Mouse (Mus musculus): ENCODE measurements around the gene Fgd6. TPM values are rescaled to one million over a fixed set of nuclear protein-coding genes. Genes with fewer than 3 reads are reported as not detected.

The Fgd6 gene
- polyA plus RNA-seq, 1 experiment, result 1.9 TPM

DNA sequence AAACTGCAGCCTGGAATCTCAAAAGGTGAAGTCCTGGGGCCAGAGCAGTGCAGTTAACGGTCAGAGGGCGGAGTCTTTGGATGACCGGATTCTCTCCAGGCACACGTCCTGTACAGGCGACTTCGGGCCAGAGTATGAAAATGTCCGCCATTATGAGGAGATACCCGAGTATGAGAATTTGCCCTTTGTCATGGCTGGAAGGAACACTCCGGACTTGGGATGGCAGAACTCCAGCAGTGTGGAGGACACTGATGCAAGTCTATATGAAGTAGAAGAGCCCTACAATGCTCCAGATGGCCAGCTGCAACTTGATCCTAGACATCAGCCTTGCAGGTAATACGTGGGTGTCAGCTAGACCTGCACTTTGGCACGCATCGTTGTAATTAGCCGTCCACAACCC lies 9.5 kb downstream of the Fgd6 start:
- no peak for DNase-seq (ENCODE audit: low spot score)

DNA sequence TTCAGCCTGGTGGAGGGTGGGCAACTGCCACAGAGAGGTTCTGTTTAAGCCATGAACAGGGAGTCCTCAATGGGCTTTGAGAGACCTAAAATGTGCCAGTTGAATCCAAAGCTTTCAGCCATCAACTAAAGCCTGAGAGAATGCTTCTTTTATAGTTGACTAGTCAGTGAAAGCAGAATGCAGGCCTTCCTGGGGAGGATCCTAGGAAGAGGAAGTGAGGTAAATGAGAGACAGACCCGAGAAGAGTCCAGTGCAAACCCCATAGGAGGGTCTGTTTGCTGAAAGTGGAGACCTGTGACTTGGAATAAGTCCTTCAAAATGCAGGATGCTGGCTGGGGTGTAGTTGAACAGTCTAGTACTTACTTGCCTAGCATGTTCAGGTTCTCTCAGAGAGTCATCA lies 11.2 kb downstream of the Fgd6 start:
- no peak for DNase-seq (ENCODE audit: low spot score)

DNA sequence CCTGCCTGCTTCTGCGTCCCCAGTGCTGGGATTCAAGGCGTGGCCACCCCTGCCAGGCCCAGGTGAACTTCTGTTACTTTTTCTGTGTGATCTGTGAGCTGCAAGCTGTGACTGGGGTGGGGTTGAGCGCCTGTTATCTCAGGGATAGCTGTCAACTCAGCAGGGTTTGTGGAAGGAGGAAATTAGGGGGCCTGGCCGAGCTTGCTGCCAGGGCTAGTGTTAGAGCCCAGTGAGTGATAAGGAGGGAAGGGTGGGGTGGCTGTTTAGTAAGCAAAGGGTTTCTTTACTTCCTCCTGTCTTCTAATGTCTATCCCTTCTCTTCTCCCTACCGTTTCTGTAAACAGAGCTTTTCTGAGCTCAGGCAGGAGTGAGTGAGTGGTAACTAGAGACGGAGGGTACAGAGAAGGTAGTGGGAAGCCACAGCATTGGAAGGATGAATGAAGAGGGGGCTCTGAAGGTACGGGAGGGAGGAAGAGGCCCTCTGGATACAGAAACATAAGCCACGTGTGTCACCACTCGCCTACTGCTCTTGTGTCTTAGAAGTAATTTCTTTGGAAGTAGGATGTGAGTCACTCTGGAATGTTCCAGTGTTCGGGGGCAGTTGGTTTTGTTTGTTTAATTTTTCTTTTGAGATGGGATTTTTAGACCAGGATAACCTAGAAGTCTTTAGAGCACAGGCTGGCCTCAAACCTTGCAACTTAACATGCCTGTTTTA lies 12.2 kb downstream of the Fgd6 start:
- no peak for DNase-seq (ENCODE audit: low spot score)

DNA sequence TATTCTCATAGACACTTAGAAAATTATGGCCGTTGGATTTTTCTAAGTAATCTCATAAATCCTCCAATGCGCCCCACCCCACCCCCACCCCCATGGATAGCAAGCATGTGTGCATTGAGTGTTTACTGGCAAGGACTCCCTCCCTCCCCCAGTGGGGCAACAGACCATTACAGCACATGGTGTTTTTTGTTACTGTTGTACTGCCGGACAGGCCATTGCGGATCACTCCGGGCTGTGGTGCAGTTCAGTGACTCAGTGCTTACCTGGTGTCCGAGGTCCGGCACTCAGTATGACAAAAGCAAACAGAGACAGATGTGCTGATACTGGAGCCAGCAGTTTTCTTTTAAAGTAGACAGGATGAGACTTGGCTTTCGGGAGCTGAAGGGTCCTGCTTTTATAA lies 13.3 kb downstream of the Fgd6 start:
- no peak for DNase-seq (ENCODE audit: low spot score)

DNA sequence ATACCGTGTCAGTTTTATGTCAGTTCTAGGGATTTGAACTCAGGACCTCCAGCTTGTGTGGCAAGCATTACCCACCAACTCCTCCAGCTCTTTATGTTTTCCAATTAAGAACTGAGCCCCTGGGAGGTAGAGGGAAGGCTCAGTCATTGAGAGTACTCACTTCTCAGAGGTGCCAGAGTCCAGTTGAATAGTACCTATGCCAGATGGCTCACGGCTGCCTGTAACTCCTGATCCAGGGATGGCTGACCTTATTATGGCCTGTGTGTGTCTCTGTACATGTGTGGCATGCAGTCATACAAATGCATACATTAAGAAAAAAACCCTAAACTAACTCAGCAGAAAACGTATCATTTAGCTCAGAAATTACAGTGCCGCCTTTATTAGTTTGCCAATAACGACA lies 14.9 kb downstream of the Fgd6 start:
- DNase-seq (ENCODE audit: low spot score), result no peak

DNA sequence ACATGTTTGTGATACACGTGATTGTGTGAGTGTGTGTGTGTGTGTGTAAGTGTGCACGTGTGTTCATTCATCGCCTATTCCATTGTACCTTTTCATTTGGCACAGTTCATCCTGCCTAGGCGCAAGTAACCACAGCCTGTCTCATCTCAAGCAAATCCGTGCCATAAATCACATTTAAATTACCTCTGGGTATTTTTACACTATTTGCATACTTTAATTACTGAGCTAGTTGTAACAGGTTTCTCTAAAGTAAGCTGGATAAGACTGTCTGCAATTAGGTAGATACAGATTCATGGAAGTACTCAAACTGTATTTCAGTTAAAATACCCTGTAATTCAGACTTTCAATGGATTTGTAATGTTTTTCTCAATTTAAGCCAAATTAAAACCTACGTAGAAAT lies 20.7 kb downstream of the Fgd6 start:
- DNase-seq (ENCODE audit: low spot score), result no peak

DNA sequence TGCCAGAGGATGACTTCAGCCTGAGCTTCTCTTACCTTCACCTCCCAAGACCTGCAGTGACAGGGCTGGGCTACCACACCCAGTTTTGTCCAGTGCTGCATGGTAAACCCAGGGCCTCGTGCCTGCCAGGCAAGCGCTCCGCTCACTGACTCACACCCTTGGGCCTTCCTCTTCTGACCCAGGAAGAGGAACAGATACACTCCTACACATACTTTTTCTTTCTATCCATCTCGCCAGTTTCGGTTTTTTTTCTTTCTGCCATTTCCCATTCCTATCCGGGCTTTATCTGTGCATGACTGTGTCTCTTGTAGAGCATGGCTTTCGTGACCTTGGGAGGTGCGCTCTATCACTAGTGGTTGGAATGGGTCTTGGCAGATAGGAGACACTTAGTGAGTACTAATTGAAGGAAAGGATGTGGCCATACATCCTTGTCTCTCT lies 23.8 kb downstream of the Fgd6 start:
- DNase-seq (ENCODE audit: low spot score), result no peak

DNA sequence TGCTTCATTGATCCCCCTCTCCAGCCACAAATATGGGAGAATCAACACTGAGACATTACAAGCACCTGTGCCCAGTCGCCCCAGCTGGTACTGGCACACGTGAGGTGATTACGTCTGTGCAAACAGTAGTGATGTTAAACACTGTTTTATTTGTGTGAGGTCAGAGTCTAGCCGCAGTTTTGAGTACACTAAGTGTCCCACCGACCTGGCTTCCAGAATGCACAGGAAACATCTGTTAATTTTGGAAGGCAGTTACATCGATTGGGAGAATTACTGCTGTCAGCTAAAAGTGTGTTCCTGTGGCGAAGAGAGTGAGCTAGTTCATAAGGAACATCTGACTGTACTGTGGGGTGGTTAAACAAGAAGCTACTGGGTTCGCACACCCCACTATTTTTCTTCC lies 24.4 kb downstream of the Fgd6 start:
- DNase-seq (ENCODE audit: low spot score), result no peak

DNA sequence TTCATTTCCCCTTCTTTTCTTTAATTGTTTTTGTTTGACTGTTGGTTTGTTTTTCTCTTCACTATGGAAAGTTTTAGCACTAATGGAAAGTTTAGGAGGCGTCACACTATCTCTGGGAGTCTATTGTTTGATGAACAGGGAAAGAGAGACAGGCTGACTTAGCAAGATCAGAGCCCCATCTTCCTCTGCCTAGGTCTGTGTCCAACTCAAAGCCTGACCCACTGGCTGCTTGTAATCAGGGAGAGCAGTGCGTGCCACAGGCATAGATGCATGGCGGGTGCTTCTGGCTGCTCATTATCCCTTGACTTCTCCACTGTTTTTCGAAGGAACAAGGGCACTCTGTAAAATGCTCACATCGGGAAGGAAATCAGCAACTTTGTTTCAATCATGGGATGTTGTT lies 26.6 kb downstream of the Fgd6 start:
- no peak for DNase-seq (ENCODE audit: low spot score)

DNA sequence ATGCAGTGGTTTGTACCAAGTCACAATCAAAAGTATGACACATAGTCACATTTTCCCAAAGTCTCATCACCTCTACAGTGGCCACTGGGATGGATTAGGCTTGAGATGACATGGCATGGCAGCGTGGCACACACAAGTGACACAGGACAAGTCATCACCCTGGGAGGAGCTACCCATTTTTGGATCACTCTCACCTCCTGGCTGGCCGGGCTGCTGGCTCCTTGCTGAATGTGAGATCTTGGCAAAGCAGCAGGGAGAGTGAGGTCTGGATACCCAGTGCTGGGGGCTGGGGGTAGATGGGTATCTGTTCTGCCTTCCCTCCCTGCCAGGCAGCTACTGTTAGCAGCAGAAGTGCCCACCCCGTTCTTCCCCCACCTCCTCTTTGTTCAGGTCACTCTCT lies 31.1 kb downstream of the Fgd6 start:
- no peak for DNase-seq (ENCODE audit: low spot score)

DNA sequence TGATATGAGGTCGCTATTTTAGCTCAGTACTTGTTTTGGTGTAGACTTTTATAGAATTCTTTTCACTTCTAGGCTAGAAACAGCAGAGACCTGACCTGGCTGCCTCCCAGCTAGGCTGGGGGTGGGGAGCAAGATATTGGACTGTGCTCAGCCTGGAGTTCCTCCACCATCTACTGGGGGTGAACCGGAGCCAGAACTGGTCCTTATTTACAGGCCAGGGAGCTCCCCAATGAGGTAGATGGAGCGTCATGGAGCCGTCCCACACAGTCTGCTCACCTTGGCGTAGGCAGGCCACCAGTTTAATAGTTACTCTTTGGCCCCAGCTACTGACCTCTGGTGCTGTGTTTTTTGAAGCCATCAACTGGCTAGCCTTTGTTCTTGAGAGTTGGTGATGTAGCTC lies 32.9 kb downstream of the Fgd6 start:
- DNase-seq (ENCODE audit: low spot score), result no peak

DNA sequence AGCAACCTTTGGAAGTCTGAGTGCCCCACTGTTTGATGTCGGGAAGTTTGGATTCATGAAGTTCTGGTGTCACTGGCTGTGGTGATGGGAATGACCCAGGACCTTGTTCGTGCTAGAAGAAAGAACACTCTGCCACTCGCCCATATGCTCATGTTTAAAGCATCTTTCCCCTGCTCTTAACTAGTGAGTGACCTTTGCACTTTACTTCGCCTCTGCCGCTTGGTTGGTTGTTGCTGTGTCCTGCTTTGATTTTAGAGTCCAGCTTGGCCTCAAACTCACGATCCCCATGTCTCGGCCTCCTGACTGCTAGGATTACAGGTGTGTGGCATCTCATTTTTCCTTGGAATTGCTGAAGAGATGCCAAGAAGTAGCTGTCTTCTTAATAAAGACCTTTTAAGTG lies 35.8 kb downstream of the Fgd6 start:
- no peak for DNase-seq (ENCODE audit: low spot score)

DNA sequence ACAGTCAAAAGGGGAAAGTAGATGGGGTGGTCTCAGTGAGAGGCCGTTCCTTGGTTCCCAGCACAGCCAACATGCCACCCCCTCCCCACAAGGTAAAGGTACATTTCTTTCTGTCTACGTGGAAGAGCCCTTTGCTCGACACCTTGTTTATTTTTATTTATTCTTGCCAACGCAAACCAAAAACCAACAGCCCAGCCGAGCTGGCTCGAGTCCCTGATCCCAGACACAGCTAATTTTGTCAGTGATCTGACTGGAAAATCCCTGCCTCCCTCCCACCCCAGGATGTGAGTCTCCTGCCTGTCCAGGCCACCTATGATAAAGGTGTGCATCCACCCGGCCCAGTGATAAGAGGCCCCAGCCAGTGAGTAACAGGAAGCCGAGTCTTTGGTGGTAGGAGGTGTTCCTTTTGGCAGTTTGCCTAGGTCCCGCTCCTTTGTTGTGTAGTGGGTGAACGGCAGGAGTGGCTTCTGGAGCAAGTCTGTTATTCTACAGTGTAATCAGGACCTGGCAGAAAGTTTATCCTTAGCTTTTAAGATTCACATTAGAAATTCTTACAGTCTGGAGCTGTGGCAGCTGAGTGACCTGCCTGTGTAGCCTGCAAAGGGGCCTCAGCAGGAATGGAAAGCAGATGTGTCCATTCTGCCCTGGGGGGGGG lies 36.6 kb downstream of the Fgd6 start:
- DNase-seq (ENCODE audit: low spot score), result no peak

DNA sequence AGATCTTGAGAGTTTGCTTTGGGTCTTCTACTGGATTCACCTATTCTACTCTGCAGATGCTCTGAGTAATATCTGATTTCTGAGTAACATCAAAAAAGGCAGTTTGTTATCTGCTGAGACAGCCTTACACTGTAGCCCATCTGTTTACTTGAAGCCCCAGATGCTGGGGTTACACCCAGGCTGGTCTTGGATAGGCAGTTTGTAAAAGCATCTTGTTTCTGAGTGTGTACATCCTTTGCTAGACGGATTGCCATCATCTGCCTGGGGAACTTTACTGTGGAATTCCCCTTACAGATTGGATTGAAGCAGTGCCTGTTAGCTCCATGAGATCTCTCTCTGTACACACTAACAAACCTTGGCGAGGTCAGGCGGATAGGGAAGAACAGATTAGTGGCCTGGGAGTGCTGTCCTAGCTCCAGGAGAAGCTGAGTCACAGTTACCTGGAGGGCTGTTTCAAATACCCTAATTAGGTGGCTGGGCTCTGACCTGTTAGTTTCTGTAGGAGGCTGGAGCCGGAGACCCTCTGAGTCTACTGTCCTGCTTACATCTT lies 37.2 kb downstream of the Fgd6 start:
- DNase-seq (ENCODE audit: low spot score), result no peak

DNA sequence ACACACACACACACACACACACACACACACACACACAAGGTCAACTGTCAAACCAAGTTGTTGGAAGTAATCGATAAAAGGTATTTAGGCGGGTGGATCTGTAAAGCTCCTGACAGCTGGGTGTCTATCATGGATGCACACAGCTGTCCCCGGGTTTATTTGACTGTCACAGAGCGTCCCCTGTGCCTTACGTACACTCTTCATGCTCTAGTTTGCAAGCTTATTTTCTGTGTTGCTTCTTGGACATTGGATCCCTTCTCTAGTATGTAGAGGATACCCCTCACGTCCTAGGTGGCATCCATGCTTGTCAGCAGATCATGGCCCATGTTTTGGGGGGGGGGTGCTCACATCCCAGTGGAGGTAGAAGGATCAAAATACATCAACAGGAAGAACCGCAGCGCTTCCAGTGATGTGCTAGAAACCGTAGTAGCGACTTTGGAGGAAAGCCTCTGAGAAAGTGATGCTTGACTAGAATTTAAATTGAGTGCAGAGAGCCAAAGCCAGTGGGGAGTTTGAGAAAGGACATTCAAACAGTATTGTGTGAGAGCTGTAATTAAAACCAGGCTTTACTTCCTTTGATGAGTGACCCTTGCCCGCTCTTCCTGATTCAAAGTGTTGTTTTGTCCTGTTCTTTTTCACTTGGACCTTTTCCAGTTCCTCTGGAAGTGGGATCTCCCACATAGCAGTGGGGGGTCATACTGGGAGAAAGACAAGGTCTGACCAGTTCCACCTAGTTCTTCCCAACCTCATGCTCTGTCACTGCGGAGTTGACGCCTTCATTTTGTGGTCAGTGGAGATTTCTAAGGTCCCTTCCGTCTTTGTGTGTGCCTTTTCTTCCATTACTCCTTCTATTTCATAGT lies 41.4 kb downstream of the Fgd6 start:
- no peak for DNase-seq (ENCODE audit: low spot score)

DNA sequence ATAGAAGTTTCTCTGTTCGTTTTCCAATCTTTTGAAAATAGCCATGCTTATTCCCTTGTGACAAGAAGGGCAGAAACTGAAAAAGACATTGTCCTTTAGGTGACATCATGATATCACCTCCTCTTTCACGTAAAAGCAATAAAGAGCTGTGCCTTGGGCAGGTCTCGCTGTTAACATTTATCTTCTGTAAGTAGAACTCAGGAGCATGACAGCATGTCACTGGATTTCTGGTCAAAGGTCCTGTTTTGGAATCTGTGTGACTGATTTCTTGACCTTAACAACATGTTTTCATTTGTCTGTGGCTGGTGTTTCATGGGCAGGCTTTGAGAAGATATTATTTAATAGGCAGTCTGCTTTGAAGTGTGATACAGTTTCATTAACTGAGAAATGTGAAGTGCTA lies 44.9 kb downstream of the Fgd6 start:
- DNase-seq (ENCODE audit: low spot score), result no peak

DNA sequence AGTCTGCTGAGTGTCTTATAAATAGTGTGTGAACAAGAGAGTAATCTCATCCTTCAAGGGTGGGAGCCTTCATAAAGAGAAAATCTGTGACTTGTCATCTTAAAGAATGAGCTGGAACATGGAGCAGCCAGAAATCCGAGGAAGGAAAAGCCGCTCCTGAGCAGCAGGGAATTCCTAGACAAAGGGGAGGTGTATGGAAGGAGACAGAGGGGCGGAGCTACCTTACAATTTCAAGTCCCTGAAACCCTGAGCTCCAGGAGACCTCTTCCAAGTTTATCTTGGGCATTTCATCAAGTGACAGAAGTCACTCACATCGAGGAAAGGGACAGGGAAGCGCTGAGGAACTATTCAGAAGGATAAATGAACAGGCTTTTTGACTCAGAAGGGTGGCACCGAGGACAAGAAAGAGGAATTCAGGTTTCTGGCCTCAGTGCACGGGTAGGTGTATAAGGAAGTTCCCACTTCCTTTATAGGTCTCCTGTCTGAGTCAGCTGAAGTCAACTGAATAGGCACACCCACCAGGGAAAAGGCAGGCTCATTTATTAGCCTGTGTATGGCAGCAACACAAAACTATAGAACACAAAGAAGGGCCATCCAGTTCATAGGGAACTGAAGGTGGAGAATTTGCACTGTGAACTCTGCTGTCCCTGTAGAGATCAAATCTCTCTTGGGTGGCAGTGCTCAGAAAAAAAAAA lies 46.4 kb downstream of the Fgd6 start:
- no peak for DNase-seq (ENCODE audit: low spot score)

DNA sequence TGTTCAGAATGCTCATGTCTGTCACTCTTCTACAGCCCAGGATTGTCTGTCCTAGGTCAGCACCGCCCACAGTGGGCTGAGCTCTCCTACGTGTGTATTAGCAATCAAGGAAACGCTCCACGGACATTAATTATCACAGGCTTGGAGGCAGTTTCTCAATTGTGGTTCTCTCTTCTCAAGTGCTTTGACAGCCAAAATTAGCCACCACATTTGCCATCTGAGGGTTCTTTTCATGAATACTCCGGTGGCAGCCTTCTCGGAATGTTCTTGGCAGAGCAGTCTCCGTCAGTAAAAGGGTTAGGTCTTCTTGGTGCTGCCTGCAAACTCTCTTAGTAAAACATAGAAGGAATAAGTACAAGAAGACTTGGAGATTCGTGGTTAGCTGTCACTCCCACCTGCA lies 50.5 kb downstream of the Fgd6 start:
- no peak for DNase-seq (ENCODE audit: low spot score)

DNA sequence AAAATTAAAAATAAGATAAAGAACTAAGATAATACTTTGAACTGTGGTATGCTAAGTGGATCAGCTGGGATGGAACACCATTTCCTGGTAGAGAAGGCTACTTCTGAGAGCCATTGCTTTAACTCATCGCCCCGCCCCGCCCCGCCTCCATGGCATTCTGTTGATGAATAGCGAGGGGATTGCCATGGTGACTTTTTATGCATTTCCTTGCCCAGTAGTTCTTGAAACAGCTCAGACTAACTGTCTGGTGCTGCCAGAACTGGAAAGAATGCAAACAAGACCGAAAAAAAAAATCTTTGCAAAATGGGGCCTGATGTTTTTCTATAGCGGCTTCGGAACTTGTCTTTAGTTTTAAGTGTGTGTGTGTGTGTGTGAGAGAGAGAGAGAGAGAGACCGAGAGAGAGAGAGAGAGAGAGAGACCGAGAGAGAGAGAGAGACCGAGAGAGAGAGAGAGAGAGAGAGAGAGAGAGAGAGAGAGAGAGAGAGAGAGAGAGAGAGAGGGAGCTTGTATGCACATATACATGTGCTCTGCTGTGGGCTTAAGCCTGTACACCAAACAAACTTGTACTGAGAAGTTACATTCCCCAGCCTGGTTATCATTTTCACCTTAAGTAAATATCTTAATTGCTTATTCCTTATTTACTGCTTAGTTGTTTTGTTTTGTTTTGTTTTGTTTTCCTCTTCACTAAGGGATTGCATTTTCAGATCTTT lies 51.7 kb downstream of the Fgd6 start:
- no peak for DNase-seq (ENCODE audit: low spot score)

DNA sequence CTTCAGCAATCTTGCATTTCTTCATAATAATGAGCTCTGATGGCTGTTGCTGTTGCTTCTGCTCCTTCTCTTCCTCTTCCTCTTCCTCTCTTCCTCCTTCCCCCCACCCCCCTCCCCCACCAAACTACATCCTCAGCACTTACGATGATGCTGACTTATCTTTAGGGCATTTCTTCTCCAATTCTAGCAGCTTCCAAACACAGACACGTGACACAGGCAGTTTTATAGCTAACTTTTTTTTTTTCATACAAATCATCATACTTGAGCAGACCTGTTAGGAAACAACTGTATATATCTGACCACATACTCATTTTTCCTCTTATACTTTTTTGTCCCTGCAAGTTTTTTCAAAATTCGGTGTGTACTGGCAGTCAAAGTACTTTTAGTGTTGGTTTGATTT lies 54.2 kb downstream of the Fgd6 start:
- DNase-seq (ENCODE audit: low spot score), result no peak

DNA sequence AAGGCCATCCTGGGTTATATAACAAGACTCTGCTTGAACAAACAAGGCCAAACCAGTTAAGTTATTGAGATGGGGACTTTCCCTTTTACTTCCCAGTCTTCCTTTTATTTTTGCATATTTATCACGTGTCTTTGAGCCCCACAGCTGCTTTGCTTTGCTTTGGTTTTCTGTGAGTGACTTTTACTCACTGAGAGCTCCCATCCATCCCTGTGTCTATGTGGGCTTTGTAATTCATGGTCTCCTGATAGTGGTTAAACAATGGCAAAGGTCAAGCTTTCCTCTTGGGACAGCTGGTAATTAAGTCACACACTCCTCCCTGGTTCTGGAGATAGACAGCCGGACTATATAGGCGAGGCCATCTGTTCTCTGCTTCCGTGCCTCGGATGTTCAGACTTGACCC lies 57.7 kb downstream of the Fgd6 start:
- no peak for DNase-seq (ENCODE audit: low spot score)
